Mouse (Mus musculus) gastrocnemius, adult 2 months (tissue): Measurements from ENCODE around the gene Rap1gds1. TPM values are rescaled to one million over a fixed set of nuclear protein-coding genes. Genes with fewer than 3 reads are reported as not detected.

Experiments used
- DNase-seq: peaks from one replicate; pipeline ENCODE4 v3.0.0; 2022
- H3K27ac ChIP-seq: fragments of 200-600 bp; 2 replicates; pipeline ENCODE4 v1.8.1; 2022; ENCODE audit warnings: mild to moderate bottlenecking
- H3K4me3 ChIP-seq: fragments of 200-600 bp; 2 replicates; pipeline ENCODE4 v1.8.1; 2022; ENCODE audit warnings: mild to moderate bottlenecking, moderate library complexity
- CTCF ChIP-seq: fragments of 200-600 bp; IDR thresholded peaks from 2 replicates; pipeline ENCODE4 v1.8.1; 2022; ENCODE audit warnings: antibody characterized with exemption, mild to moderate bottlenecking, moderate library complexity
- intact Hi-C: fragments of 180-260 bp; cut with DNase I; formaldehyde crosslinking; loops from one replicate; pipeline ENCODE4 v1.15.1; 2025
- total RNA-seq, 2 experiments: library from RNA; stranded (reverse); gene quantifications; 2 replicates each; pipeline ENCODE4 v1.2.3; 2021

The Rap1gds1 gene
- total RNA-seq, 2 experiments from 2014 or later = 41.3 to 44.5 TPM

DNA sequence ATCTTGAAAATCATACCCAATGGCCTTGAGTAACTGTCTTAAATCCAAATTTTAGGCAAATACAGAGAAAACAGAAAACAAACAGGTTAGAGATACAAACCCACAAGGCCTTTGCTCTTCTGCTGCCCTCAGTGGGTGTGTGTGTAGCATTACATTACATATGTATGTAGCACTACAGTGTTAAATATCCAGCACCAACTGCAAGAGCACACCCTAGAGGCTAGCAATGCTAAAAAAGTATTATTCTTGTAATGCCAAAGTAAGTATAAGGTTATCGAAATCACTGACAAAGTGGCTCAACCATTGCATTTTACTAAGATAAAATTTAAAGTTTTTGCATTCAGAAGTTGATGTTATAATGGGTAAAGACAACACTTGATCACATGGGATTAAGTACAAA is 97.6 kb downstream of the Rap1gds1 start:
- TF ChIP-seq CTCF = no peak
- no peak overlapping the region for H3K27ac ChIP-seq
- no peak for DNase-seq
- intact Hi-C loops = no loop called here
- no peak overlapping the region for H3K4me3 ChIP-seq

DNA sequence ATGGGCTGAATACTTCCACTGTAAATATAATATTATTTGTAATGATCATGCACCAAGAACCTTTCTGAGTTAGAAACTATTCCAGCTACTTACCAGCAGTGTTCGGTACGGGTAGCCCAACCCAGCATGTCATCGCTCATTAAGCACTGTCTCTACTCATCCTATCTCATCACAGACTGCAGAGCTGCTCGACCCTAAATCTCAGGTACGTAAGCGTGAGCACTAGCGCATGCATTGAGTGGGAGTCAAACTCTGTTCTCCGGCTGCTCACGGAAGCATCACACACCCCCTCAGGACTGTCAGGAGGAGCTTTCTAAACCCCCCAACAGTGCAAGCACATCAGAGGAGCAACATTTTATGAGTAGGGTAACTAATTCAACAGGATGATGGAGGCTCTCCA is 107.4 kb downstream of the Rap1gds1 start:
- no peak for DNase-seq
- intact Hi-C loops = no loop called here
- no peak overlapping the region for H3K27ac ChIP-seq
- H3K4me3 ChIP-seq = no peak overlapping the region
- TF ChIP-seq CTCF = no peak

DNA sequence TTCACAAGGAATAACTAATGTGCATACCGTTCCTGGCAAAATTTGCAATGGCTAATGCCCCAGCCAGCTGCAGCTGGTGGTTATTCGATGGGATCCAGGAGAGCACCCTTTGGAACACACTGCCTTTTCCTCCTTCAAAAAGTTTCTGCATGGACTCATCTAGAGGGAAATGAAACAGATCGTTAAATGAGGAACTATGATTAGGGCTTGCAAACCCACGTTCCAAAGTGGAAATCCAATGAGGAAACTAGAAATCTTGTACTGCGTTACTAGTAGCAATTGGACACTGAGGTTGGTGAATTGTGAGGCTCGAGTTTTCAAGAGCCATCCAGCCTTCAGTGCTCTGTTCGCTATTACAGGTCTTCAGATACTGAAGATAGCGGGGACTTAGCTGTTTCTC is 116.5 kb downstream of the Rap1gds1 start:
- no peak for DNase-seq
- no peak for TF ChIP-seq CTCF
- intact Hi-C loops = no loop called here

DNA sequence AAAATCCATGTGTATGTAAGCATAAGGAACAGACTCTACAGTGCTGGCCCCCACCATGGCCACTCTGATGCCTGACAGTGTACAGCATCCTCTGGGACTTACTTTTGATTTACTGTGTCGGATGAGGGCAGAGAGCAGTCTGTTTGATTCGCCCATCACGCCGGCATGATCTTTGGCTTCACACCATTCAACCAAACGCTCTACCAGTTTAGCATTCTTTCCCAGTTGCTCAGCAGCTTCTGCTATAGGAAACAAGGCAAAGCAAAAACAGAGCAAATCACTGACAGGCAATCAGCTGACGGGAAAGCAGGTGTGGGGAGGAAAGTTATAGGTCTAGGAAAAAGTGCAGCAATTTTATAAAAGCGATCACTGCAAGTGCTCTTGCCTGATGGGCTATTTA is 119.8 kb downstream of the Rap1gds1 start:
- H3K4me3 ChIP-seq = no peak overlapping the region
- TF ChIP-seq CTCF = no peak
- H3K27ac ChIP-seq = no peak overlapping the region
- intact Hi-C loops = no loop called here
- DNase-seq = no peak

More for the DNA sequence above, 116.5 kb downstream of the Rap1gds1 start:
- H3K27ac ChIP-seq = no peak overlapping the region
- H3K4me3 ChIP-seq = no peak overlapping the region

DNA sequence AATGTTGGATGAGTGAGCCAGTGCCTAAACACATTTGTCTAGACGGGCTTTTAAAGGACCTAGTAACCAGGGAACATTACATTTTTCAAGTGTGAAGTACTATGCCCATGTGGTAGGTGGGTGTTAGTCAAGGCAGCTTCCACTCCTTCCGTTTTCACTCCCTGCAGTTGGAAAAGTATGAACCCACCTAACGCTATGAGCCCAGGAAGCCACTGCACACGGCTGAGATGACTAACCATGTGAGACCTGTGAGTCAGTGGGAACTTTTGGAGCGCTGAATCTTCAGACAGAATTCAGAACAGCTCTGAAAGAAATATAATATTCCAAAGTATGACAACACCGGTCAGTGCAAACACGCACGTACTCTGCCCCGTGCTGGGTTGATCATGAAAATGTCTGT is 125.9 kb downstream of the Rap1gds1 start:
- intact Hi-C loops = no loop called here
- Histone ChIP-seq H3K27ac (no peak overlapping the region), H3K4me3 (no peak overlapping the region)
- TF ChIP-seq CTCF = no peak
- no peak for DNase-seq

DNA sequence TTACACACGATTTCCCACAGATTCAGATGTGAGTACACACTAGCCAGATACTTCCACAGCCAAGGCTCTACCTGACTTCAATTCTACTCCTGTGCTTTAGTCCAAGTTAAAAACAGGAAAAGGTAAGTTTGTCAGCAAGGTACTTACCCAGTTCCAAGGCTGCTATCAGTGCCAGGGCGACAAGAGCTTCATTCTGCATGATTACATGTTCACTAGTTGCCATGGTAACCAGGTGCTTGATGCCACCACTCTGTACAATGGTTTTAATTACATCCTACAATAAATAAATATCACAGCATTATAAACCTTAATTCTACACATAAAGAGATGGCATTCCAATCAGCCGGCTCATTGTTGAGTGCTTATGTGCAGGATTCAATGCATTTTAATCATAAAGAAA is 129.5 kb downstream of the Rap1gds1 start:
- intact Hi-C loops = no loop called here
- Histone ChIP-seq H3K4me3 (no peak overlapping the region), H3K27ac (no peak overlapping the region)
- no peak for TF ChIP-seq CTCF
- no peak for DNase-seq

DNA sequence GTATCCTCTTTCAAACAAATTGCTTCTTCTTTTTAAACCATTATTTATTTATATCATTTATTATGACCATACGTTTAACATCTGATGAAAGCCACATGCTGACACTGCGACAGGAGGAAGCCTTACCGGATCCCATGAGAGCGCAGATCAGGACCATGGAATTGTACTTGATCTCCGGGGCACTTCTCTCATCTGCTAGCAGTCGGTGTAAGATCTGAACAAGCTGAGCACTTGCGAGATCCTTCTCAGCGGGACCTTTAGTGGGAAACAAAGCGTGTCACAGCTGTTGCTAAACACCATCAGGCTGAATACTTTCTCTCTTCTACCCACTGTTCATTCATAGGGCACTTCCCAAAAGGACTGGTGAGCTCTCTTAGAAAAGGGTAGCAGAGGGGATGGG is 133.4 kb downstream of the Rap1gds1 start:
- Histone ChIP-seq H3K4me3 (no peak overlapping the region), H3K27ac (no peak overlapping the region)
- no peak for TF ChIP-seq CTCF
- no peak for DNase-seq
- intact Hi-C loops = no loop called here

DNA sequence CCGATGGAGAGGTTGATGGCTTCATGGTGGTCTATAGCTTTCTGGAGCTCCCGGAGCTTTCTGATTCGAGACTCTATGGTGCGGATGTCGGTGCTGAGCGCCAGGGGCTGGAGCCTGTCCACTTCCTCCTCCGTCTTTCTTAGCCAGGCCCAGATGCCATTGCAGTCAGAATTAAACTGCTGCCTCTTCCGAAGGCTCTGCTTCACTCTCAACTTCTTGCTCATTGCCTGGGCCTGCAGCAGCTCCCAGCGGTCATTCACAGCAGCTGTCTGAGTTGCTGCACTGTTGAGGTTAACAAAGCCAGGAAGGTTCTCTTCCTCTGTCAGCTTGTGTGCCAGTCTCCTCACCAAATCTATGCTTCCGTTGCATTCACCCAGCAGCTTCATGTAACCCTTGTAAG is 137.8 kb downstream of the Rap1gds1 start:
- no peak for DNase-seq
- Histone ChIP-seq H3K4me3 (no peak overlapping the region), H3K27ac (no peak overlapping the region)
- intact Hi-C loops = no loop called here
- TF ChIP-seq CTCF = no peak

DNA sequence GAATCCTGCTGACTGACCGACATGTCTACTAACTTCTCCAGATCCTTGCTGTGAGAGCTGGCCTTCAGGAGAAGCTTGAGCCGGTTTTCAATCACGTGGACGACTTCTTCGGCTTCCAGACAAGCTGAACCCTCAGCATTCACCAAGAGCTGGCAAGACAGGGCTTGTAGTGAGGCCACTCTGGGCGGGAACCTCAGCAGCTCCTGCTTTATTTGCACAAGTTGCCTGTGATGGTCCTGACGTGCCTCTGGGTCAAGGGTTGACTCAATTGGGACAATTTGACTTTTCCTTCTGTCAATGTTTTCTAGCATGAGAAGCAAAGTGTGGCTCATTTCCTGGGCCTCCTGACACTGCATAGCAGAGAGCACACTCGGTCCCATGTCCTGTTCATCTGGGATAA is 138.2 kb downstream of the Rap1gds1 start:
- intact Hi-C loops = no loop called here
- DNase-seq = no peak
- Histone ChIP-seq H3K4me3 (no peak overlapping the region), H3K27ac (no peak overlapping the region)
- TF ChIP-seq CTCF = no peak

DNA sequence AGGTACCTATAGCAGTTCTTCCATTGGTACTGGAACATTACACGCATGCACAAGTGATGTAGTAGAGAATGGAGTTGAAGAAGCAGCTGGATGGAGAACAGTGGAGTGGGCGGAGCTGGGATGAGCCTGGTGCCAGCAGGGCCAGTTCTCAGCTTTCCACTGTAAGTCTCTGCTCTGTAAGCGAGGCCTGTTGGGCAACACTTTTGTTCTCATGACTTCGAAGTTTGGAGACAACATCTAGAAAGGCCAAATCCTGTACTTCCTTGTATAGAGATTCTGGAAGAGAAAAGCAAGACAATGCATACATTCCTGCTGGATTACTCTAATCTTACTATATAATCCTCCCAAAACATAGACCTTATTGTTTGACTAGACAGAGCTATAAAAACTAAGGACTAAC is 147.6 kb downstream of the Rap1gds1 start:
- intact Hi-C loops = no loop called here
- Histone ChIP-seq H3K4me3 (no peak overlapping the region), H3K27ac (no peak overlapping the region)
- TF ChIP-seq CTCF = no peak
- no peak for DNase-seq

DNA sequence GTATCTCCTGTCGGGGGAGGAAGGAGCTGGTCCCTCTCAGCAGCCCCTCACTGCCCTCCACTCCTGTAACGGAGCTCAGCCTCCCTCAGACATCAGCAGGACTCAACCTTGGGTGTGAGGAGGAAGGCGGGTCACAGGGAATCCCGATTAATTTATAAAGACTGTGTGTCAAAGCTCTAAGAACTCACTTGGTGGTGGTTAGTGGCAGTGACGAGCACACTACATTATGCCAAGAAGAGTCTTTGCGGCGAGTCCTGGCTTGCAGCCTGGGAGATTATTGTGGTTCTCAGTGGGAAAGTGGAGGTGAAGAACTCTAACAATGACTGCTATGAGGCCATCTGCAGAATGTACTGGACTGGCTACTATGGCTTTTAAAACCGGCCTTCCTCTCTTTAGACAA is 148.8 kb downstream of the Rap1gds1 start:
- no peak overlapping the region for H3K27ac ChIP-seq
- intact Hi-C loops = no loop called here
- no peak overlapping the region for H3K4me3 ChIP-seq
- DNase-seq = no peak
- TF ChIP-seq CTCF = no peak

DNA sequence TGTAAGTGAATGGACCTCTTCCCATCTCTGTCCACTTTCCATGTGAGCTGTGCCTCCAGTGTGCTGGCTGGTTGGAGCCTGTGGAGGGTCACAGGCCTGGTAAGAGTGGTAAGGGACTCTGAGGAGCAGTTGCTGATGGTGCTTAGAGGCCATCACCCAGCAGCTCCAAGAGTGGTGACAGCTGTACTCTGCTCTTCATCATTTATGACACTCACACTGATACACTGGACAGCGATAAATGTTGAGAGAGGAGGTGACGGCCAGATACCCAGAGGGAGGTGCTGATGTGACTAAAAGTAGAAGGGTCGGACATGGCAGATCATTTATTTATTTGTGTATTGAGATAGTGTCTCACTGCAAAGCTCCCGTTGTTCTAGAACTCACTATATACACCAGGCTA is 156.8 kb downstream of the Rap1gds1 start:
- Histone ChIP-seq H3K4me3 (no peak overlapping the region), H3K27ac (no peak overlapping the region)
- DNase-seq = no peak
- intact Hi-C loops = no loop called here
- TF ChIP-seq CTCF = no peak

DNA sequence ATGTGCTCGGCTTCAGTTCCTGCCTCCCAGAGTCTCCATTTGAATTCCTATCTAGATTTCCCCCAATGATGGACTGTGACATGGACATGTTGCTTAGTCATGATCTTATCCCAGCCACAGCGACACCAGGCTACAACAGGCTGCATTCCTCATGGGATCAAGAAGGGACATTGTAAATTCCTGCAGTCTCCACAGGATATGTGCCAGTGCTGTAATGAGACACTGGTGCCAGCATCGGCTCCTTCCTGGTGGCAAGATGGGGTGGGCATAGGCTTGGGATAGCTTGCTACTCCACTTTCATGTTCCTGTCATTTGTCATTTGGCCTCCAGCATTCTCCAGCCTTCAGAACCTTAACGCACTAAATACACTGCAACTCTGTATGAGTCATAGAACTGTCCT is 158.0 kb downstream of the Rap1gds1 start:
- no peak for DNase-seq
- no peak for TF ChIP-seq CTCF
- H3K4me3 ChIP-seq = no peak overlapping the region
- intact Hi-C loops = no loop called here
- no peak overlapping the region for H3K27ac ChIP-seq

DNA sequence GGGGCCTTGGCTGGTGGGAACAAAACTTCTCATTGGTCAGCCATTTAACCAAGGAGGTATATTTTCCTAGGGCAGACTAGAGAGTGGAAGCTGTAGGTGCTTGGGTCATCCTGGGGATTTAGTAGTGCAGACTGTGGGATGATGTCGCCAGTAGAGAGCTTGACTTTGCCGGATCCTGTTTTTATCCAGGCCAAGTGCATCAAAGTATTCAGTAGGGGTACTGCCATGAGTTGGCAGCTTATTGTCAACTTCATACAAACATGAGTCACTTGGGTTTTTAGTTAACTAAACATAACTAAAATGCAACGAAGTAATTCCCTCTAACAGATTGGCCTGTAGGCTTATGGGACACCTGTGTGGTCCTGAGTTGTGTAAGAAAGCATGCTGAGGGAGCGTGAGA is 158.4 kb downstream of the Rap1gds1 start:
- TF ChIP-seq CTCF = no peak
- H3K4me3 ChIP-seq = no peak overlapping the region
- no peak overlapping the region for H3K27ac ChIP-seq
- no peak for DNase-seq
- intact Hi-C loops = no loop called here
